Mouse (Mus musculus) urinary bladder, postnatal 25 days (tissue): ENCODE measurements around the gene Cat.

Source experiments
- DNase-seq: peaks from one replicate; pipeline ENCODE4 v3.0.0; 2022; ENCODE audit warnings: low spot score

The Cat gene

DNA sequence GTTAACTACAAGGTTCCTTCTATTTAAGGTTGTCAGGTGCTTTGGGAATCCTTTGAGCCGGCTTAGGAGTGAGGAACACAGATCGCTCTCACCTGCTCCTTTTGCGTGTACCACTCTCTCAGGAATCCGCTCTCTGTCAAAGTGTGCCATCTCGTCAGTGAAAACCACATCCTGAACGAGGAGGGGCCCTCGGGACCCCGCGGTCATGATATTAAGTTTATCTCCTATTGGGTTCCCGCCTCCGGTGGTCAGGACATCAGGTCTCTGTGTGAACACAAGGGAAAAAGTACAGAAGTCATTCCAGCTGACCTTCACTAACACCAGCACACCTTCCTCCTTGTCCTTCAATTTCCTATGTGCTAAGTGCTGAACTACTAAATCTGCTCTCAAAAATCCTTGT, 8.3 kb downstream of the Cat start:
- DNase-seq: no peak

DNA sequence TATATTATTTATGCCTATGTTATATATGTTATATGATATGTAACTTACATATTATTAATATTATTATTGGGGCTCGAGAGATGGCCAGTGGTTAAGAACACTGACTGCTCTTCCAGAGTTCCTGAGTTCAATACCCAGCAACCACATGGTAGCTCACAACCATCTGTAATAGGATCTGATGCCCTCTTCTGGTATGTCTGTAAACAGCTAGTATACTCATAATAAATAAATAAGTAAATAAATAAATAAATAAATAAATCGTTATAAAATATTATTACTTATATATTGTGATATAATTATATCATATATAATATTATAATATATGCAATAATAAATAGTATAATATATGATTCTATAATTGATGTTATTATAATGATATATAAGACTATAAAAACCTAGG, 8.8 kb downstream of the Cat start:
- DNase-seq: no peak

- DNase-seq: no peak
Observed at GRCm38 (mm10) chr2:103473362-103473761, 11.6 kb downstream of the Cat start.

DNA sequence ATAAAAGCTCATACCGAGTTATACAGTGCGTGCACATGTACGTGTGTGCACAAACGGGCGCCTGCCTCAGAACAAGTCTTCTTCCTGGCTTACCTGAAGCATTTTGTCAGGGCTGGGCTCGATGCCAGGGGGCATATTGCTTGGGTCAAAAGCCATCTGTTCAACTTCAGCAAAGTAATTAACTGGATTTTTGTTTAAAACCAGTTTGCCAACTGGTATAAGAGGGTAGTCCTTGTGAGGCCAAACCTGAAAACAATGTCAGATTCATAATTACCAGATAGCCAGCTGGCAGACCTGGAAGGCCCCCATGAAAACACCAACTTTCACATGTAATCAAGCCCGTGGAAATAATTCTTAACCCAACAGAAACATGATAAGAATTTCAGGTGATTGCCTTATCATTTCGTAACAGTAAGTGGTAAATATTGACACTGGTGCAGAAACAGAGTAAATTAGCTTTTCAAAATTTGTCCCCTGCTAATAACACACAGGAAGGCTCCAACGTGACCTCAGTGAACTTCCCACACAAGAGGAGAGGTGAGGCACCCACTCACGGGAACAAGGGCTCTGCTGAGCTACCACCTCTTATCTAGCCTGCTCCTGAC, 17.9 kb downstream of the Cat start:
- peak; percentile 15 for DNase-seq

- DNase-seq: no peak
Observed at GRCm38 (mm10) chr2:103466272-103466671, 18.7 kb downstream of the Cat start.

DNA sequence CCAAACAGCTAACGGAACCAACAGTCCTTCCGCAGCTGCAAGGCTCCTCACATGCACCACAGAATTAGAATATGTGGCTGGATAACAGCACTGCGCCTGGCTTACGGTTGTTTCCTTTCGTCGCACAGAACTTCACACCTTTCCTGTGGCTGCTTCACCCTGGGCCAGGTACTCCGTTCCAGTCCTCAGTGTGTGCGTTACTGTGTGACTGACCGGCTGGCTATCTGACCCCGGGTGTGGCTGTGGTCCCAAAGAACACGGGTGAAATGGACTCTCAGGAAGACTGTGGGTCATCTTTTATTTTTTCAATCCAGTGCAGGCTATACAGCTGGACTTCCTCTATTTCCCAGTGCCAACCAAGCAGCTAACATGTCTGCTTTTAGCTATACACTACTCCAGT, 19.5 kb downstream of the Cat start:
- DNase-seq: no peak

- DNase-seq: no peak
Observed at GRCm38 (mm10) chr2:103464524-103464923, 20.4 kb downstream of the Cat start.

DNA sequence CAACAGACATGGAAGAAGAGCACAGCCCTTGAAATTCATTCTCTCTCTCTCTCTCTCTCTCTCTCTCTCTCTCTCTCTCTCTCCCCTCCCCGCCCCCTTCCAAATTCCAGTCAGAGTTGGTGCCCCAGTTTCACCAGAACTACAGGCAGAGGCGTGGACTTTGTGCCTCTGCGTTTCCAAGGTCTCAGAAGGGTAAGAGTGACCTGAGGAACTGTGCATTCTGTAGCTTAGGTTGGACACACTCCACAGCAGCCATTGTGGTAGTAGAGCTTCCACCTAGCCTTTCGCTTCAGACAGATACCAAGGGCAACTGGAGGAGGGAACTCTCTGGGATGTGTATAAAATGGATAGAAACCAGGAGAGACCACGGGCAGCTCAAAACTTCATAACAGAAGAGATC, 22.2 kb downstream of the Cat start:
- DNase-seq: no peak

DNA sequence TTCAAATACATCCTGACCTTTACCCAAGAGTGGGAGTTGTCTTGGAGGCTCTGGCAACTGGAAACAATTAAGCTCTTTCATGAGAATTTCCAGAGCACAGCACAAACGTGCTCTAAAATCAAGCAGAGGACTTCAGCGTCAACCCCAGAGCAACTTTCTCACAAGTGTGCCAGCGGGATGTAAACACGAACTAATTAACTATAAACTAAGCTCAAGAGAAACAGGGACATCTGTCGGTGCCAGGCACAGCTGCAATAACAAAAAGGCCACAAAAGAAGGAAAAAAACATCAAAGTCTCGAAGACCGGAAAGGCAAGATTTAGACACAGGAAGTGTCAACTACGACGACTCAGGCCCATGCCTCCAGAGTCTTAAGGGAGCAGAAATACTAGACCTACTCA, 23.2 kb downstream of the Cat start:
- DNase-seq: no peak

GRCm38 (mm10) chr2:103461210-103461609, 23.8 kb downstream of the Cat start:
- DNase-seq: no peak

DNA sequence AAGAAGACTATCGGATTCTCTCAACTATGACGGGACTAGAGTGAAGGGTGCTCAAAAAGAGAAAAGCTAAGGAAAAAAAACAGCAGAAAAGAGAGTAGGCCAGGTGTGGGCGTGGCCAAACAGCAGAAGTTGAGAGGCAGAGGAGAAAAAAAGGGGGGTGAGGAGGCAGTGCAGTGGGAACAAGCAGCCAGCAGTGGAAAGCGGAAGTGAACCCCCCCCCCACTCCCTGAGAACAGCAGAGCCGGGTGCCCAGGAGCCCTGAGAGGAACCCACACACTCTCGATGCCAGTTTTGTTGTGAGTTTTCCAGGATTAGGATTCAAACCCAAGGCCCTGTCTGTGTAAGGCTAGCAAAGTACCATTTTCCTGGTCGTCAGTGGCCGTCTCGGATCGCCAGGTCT, 25.9 kb downstream of the Cat start:
- DNase-seq: no peak

- no peak for DNase-seq
Observed at GRCm38 (mm10) chr2:103457628-103458027, 27.3 kb downstream of the Cat start.

- DNase-seq: no peak
Observed at GRCm38 (mm10) chr2:103457048-103457447, 27.9 kb downstream of the Cat start.

DNA sequence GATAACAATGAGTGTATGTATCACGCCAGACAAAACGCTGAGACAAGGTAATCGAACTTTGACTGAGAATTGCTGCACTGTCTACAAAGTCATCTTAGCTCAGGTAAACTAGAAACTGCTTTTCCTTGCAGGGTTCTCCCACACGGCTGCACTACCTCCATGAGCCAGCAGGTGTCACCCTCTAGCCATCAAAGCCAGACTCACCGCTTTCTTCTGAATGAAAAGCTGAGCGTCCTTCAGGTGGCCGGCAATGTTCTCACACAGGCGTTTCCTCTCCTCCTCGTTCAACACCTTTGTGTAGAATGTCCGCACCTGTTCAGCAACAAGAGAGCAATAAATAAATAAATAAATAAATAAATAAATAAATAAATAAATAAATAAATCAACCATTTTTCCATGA, 28.3 kb downstream of the Cat start:
- DNase-seq: peak; percentile 83

- DNase-seq: no peak
Observed at GRCm38 (mm10) chr2:103455748-103456147, 29.2 kb downstream of the Cat start.

DNA sequence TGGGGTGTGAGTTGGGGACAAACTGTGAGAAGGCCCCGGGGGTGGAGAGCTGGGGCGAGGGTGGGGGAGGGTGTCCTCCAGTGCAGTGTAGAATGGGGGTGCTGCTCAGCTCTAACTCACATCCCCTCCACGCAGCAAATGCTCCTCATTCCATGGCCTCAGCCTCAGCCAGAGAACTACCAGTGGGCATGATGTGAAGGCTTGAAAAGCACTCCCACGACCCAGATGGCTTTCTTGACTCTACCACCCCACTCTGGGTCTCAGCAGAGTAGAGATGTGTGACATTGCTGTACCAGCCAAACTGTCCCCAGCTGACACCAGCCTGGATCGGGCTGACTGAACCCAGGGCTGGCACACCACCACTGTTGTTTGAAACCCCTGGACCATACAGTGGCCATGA, 32.4 kb downstream of the Cat start:
- no peak for DNase-seq

- DNase-seq: no peak
Observed at GRCm38 (mm10) chr2:103450267-103450666, 34.7 kb downstream of the Cat start.

GRCm38 (mm10) chr2:103449813-103450212, 35.1 kb downstream of the Cat start:
- no peak for DNase-seq

DNA sequence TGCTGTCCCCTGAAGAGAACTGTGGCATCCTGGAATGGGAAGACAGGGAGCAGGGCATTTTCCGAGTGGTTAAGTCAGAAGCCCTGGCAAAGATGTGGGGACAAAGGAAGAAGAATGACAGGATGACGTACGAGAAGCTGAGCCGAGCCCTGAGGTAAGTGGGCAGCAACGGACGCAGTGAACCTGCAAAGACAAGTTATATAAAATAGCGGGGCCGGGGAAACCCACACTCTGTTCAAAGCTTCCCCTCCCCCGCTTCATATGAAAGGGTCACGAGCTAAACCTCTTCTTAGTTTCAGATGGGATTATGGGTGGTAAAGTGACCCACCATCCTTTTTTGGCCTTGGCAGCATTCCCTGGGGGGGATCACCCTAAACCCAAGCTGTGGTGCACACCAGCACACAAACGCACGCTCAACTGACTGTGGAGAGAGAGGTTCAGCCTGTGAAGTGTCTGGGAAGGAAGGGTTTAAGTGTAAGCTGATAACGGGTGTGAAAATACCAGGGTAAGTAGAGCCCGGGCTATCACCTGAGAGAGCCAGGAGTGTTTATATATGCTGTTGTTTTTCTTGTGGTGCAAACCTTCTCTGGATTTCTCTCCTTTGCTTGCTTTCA, 35.9 kb downstream of the Cat start:
- DNase-seq: no peak

- DNase-seq: no peak
Observed at GRCm38 (mm10) chr2:103446326-103446725, 38.6 kb downstream of the Cat start.

GRCm38 (mm10) chr2:103445776-103446175, 39.2 kb downstream of the Cat start:
- peak; percentile 20 for DNase-seq

GRCm38 (mm10) chr2:103439710-103440109, 45.2 kb downstream of the Cat start:
- DNase-seq: peak; percentile 70

- DNase-seq: no peak
Observed at GRCm38 (mm10) chr2:103439071-103439622, 45.8 kb downstream of the Cat start.

DNA sequence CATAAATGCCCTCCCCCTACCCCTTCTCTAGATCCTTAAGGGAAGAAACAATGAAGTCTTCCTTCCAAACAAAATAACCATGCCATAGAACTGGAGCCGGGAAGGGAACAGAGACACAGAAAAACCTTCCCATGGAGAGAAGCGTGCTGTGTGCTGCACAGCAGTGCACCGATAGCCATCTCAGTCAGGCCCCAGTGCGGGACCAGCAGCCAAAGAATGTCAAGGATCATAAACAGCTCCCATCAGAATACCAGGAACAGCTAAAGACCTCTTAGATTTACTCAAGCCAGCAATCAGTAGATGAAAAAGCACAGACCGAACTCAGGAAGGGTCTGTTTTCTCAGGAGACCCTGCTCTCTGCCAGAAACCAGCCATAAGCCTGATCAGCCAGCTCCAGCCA, 48.4 kb downstream of the Cat start:
- no peak for DNase-seq
